Comparison of ENCODE assay signal across 37 mouse cellular contexts in the genomic region with DNA sequence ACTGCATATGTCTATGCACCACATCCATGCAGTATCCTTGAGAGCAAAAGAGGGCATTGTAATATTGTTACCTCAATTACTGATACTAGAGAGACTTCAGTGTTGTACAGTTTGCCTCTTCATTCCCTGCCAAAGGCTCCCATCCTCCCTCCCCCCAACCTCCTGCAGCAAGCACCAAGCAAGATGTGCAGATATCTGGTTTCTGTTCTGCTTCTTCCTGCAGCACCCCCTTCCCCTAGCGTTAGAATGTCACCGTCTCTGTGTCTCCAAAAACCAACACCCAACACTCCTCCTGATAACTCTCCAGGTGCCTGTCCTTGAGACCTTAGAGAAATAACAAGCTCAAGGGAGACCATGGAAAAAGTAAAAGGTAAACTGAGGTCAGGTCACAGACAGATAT. TPM values are rescaled to one million over a fixed set of nuclear protein-coding genes. Genes with fewer than 3 reads are reported as not detected.
"Had no signal": no experiment of that assay in that cellular context is flagged by ENCODE, and none has a peak within 500 bp of the region (broad histone marks: within the 10 kb centered on the region; RNA-seq: fewer than 3 reads in every experiment).

No protein-coding gene starts in this region.

- H3K36me3 ChIP-seq: heart, embryonic 13.5 days; heart, embryonic 15.5 days; hindbrain, embryonic 10.5 days; hindbrain, embryonic 12.5 days; hindbrain, embryonic 13.5 days; hindbrain, embryonic 15.5 days; intestine, embryonic 15.5 days; kidney, embryonic 15.5 days had no signal

- H3K9ac ChIP-seq: heart, embryonic 13.5 days; heart, embryonic 15.5 days; hindbrain, embryonic 12.5 days; hindbrain, embryonic 13.5 days; hindbrain, embryonic 14.5 days; hindbrain, embryonic 15.5 days; intestine, embryonic 15.5 days; kidney, embryonic 15.5 days had no signal

- H3K27me3 ChIP-seq: heart, embryonic 13.5 days; heart, embryonic 15.5 days; hindbrain, embryonic 12.5 days; hindbrain, embryonic 13.5 days; hindbrain, embryonic 15.5 days; intestine, embryonic 15.5 days; kidney, embryonic 15.5 days had no signal

- H3K4me2 ChIP-seq: heart, embryonic 13.5 days; heart, embryonic 15.5 days; hindbrain, embryonic 12.5 days; hindbrain, embryonic 13.5 days; hindbrain, embryonic 14.5 days; hindbrain, embryonic 15.5 days; intestine, embryonic 15.5 days; kidney, embryonic 15.5 days had no signal

- H3K4me3 ChIP-seq: heart, embryonic 13.5 days; heart, embryonic 15.5 days; hindbrain, embryonic 10.5 days; hindbrain, embryonic 12.5 days; hindbrain, embryonic 13.5 days; hindbrain, embryonic 15.5 days; intestine, embryonic 15.5 days; kidney, embryonic 15.5 days; layer of hippocampus, adult 2 months; left cerebral cortex, adult 2 months had no signal

- H3K27ac ChIP-seq: heart, embryonic 13.5 days; heart, embryonic 15.5 days; hindbrain, embryonic 10.5 days; hindbrain, embryonic 12.5 days; hindbrain, embryonic 13.5 days; hindbrain, embryonic 14.5 days; hindbrain, embryonic 15.5 days; hindbrain, postnatal 0 days; intestine, embryonic 15.5 days; kidney, embryonic 15.5 days; kidney, postnatal 0 days; layer of hippocampus, adult 2 months; left cerebral cortex, adult 2 months had no signal

- H3K9me3 ChIP-seq: heart, embryonic 15.5 days; hindbrain, embryonic 13.5 days; hindbrain, embryonic 15.5 days; intestine, embryonic 15.5 days; kidney, embryonic 15.5 days had no signal

- ATAC-seq: hindbrain, embryonic 16.5 days; hindbrain, postnatal 0 days; inflammation-experienced regulatory T-cells, adult 6 months; intestine, embryonic 15.5 days; intestine, embryonic 16.5 days; intestine, postnatal 0 days had no signal

- H3K4me1 ChIP-seq: heart, embryonic 13.5 days; heart, embryonic 15.5 days; hindbrain, embryonic 10.5 days; hindbrain, embryonic 12.5 days; hindbrain, embryonic 13.5 days; hindbrain, embryonic 15.5 days; intestine, embryonic 15.5 days; kidney, embryonic 15.5 days had no signal

- DNase-seq: heart, postnatal 10 days; heart, postnatal 14 days; heart, postnatal 36 days; heart, postnatal 4 days; kidney, adult 18-20 months; kidney, postnatal 10 days; kidney, postnatal 14 days; kidney, postnatal 25 days; kidney, postnatal 4 days; layer of hippocampus, adult 9-11 months; layer of hippocampus, postnatal 36 days had no signal

RNA-seq across cellular contexts. Expression of gene Htr5a, which starts 57.8 kb away (rescaled TPM):
- total RNA-seq: heart, postnatal 10 days; heart, postnatal 14 days; heart, postnatal 25 days; heart, postnatal 36 days; heart, postnatal 4 days; hematopoietic stem cell, adult 5-6 weeks had no signal
- polyA plus RNA-seq: heart, embryonic 13.5 days; heart, embryonic 14.5 days; heart, embryonic 15.5 days; heart, embryonic 16.5 days; heart, postnatal 0 days; hindbrain, embryonic 11.5 days; inflammation-experienced regulatory T-cells, adult 6 months; intestine, embryonic 15.5 days; intestine, embryonic 16.5 days; intestine, postnatal 0 days; kidney, adult 2 months; kidney, embryonic 14.5 days; kidney, embryonic 15.5 days; kidney, embryonic 16.5 days; kidney, postnatal 0 days had no signal
